Mouse (Mus musculus): ENCODE measurements around the gene Zfp622. TPM values are rescaled to one million over a fixed set of nuclear protein-coding genes. Genes with fewer than 3 reads are reported as not detected.

Zfp622 gene
- polyA plus RNA-seq, 1 experiment, result 89.1 TPM

DNA sequence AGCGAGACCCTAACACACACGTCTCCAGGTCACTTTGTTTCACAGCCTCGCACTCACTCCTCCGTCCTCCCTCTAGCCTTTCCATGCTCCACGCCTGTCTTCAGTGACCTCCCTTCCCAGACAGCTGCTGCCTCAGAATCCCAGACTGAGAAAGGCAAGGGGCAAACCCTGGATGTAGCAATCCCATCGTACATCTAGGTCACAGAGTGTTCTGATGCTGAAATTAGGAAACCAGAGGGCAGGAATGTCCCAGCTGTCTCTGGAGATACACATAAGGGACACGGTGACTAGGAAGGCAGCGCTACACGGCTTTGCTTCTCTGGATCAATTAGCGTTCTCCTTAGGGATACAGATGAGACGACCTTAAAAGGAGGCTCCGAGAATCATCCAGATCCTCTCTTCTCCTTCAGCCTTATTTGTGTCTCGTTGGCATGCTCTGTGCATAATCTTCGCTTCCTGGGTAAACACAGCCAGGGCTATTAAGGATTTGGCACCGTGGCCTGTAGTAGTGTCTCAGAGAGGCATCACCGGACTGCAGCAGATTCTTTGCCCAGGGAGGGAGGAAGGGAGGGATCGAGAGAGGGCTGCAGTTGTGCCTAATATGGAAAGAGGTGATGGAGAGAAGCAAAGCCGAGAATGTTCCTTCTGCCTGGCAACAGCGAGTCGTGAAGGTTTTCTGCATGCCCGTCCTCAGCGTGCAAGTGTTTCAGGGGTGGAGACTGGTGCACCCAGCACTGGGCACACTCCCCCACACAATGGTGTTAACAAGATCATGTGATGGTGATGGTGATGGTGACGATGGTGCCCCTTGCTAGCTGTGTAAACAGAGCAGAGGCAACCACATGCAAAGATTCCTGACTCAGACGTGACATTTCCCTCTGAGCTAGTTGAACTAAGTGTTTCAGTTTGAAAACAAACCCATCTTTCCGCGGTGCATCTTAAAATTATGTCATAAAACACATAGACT lies 35.6 kb upstream of the Zfp622 start:
- Histone ChIP-seq H3K36me3 (ENCODE audit: control insufficient read depth, insufficient read depth) (no peaks in the 10 kb centered on the region), H3K79me3 (ENCODE audit: low read depth) (peaks cover 2% of the 10 kb centered on the region), H3ac (ENCODE audit: control insufficient read depth, insufficient read length, low read depth) (no peak overlapping the region), H3K79me2 (ENCODE audit: control insufficient read depth, insufficient read depth) (peaks cover 27% of the 10 kb centered on the region), H3K4me3 (ENCODE audit: insufficient read depth, poor library complexity, severe bottlenecking) (no peak overlapping the region), H3K27me3 (ENCODE audit: control insufficient read depth, insufficient read depth, insufficient read length) (no peaks in the 10 kb centered on the region)
- TF ChIP-seq CTCF (IDR thresholded peaks at IDR 0.05; ENCODE audit: control insufficient read depth, insufficient read depth, insufficient read length), result no peak
- TF ChIP-seq CEBPB (IDR thresholded peaks at IDR 0.05; ENCODE audit: low read depth), result no peak
- TF ChIP-seq MAX (IDR thresholded peaks at IDR 0.05), result no peak
- no peak for TF ChIP-seq MYOD1 (IDR thresholded peaks at IDR 0.05; ENCODE audit: control insufficient read depth, insufficient read length, low read depth)
- TF ChIP-seq FOSL1 (IDR thresholded peaks at IDR 0.05; ENCODE audit: insufficient read depth, low read length, poor library complexity, severe bottlenecking), result no peak
- TF ChIP-seq MYOG (IDR thresholded peaks at IDR 0.05; ENCODE audit: control insufficient read depth, extremely low read depth, insufficient read length), result no peak
- no peak for TF ChIP-seq USF1 (IDR thresholded peaks at IDR 0.05; ENCODE audit: low read depth)

DNA sequence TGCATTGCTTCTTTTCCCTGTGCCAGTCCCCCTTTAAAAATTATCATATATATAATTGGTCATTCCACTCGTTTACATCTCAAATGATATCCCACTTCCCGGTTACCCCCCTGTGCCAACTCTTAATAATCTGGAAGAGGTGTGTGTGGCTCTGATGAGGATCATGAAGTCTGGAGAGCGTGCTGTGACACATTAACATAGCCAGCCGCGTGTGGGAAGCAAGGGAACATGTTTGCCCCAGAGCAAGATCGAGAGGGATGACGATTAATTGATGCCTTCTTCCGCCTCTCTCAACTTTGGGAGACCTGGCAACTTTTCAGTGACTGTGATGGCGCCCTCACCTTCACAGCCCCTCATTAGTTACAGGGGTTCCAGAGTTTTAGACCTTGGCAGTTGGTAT lies 34.5 kb upstream of the Zfp622 start:
- peaks cover 2% of the 10 kb centered on the region for H3K79me3 ChIP-seq (ENCODE audit: low read depth)
- no peaks in the 10 kb centered on the region for H3K36me3 ChIP-seq (ENCODE audit: control insufficient read depth, insufficient read depth)
- H3ac ChIP-seq (ENCODE audit: control insufficient read depth, insufficient read length, low read depth), result no peak overlapping the region
- no peak overlapping the region for H3K4me3 ChIP-seq (ENCODE audit: insufficient read depth, poor library complexity, severe bottlenecking)
- no peaks in the 10 kb centered on the region for H3K27me3 ChIP-seq (ENCODE audit: control insufficient read depth, insufficient read depth, insufficient read length)
- TF ChIP-seq USF1 (IDR thresholded peaks at IDR 0.05; ENCODE audit: low read depth), result no peak
- TF ChIP-seq MYOD1 (IDR thresholded peaks at IDR 0.05; ENCODE audit: control insufficient read depth, insufficient read length, low read depth), result no peak
- no peak for TF ChIP-seq CTCF (IDR thresholded peaks at IDR 0.05; ENCODE audit: control insufficient read depth, insufficient read depth, insufficient read length)
- TF ChIP-seq FOSL1 (IDR thresholded peaks at IDR 0.05; ENCODE audit: insufficient read depth, low read length, poor library complexity, severe bottlenecking), result no peak
- no peak for TF ChIP-seq MYOG (IDR thresholded peaks at IDR 0.05; ENCODE audit: control insufficient read depth, extremely low read depth, insufficient read length)
- TF ChIP-seq CEBPB (IDR thresholded peaks at IDR 0.05; ENCODE audit: low read depth), result no peak
- no peak for TF ChIP-seq MAX (IDR thresholded peaks at IDR 0.05)
- peaks cover 37% of the 10 kb centered on the region for H3K79me2 ChIP-seq (ENCODE audit: control insufficient read depth, insufficient read depth)

DNA sequence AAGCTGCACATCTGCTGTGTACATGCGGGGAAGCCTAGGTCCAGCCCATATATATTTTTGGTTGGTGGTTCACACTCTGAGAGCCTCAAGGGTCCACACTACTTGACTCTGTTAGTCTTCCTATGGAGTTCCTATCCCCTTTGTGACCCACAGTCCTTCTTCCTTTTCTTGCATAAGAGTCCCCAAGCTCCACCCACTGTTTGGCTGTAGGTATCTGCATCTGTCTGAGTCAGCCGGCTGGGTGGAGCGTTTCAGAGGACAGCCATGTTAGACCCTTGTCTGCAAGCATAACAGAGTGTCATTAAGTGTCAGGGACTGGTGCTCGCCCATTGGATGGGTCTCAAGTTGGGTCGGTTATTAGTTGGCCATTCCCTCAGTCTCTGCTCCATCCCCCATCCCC lies 33.6 kb upstream of the Zfp622 start:
- no peak for TF ChIP-seq CEBPB (IDR thresholded peaks at IDR 0.05; ENCODE audit: low read depth)
- no peak for TF ChIP-seq MYOD1 (IDR thresholded peaks at IDR 0.05; ENCODE audit: control insufficient read depth, insufficient read length, low read depth)
- TF ChIP-seq FOSL1 (IDR thresholded peaks at IDR 0.05; ENCODE audit: insufficient read depth, low read length, poor library complexity, severe bottlenecking), result no peak
- TF ChIP-seq MYOG (IDR thresholded peaks at IDR 0.05; ENCODE audit: control insufficient read depth, extremely low read depth, insufficient read length), result no peak
- no peak for TF ChIP-seq CTCF (IDR thresholded peaks at IDR 0.05; ENCODE audit: control insufficient read depth, insufficient read depth, insufficient read length)
- TF ChIP-seq MAX (IDR thresholded peaks at IDR 0.05), result no peak
- no peak for TF ChIP-seq USF1 (IDR thresholded peaks at IDR 0.05; ENCODE audit: low read depth)
- H3K4me3 ChIP-seq (ENCODE audit: insufficient read depth, poor library complexity, severe bottlenecking), result no peak overlapping the region

DNA sequence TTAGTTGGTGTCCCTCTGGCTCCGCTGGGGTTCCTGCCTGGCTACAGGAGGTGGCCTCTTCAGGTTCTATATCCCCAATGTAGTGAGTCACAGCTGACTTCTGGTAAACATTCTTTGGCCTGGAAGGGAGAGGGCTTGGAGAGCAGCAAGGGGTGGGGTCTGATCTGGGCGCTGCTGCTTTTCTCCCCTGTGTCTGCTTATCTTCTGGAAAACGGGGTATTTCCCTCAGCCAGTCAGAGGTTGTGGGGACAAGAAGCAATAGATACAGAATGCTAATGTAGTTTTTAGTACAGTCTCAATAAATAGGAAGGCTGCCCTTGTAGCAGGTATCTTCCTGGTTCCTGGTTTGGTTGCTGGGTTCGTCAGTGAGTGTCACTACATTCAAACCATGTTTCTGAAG lies 33.1 kb upstream of the Zfp622 start:
- no peaks in the 10 kb centered on the region for H3K79me3 ChIP-seq (ENCODE audit: low read depth)
- H3K27me3 ChIP-seq (ENCODE audit: control insufficient read depth, insufficient read depth, insufficient read length), result no peaks in the 10 kb centered on the region
- no peaks in the 10 kb centered on the region for H3K36me3 ChIP-seq (ENCODE audit: control insufficient read depth, insufficient read depth)
- no peak overlapping the region for H3K4me3 ChIP-seq (ENCODE audit: insufficient read depth, poor library complexity, severe bottlenecking)
- TF ChIP-seq USF1 (IDR thresholded peaks at IDR 0.05; ENCODE audit: low read depth), result no peak
- TF ChIP-seq CEBPB (IDR thresholded peaks at IDR 0.05; ENCODE audit: low read depth), result no peak
- TF ChIP-seq MAX (IDR thresholded peaks at IDR 0.05), result no peak
- TF ChIP-seq MYOD1 (IDR thresholded peaks at IDR 0.05; ENCODE audit: control insufficient read depth, insufficient read length, low read depth), result no peak
- no peak for TF ChIP-seq FOSL1 (IDR thresholded peaks at IDR 0.05; ENCODE audit: insufficient read depth, low read length, poor library complexity, severe bottlenecking)
- no peak for TF ChIP-seq CTCF (IDR thresholded peaks at IDR 0.05; ENCODE audit: control insufficient read depth, insufficient read depth, insufficient read length)
- TF ChIP-seq MYOG (IDR thresholded peaks at IDR 0.05; ENCODE audit: control insufficient read depth, extremely low read depth, insufficient read length), result no peak
- H3K79me2 ChIP-seq (ENCODE audit: control insufficient read depth, insufficient read depth), result peaks cover 51% of the 10 kb centered on the region
- no peak overlapping the region for H3ac ChIP-seq (ENCODE audit: control insufficient read depth, insufficient read length, low read depth)

More for the DNA sequence above, 33.6 kb upstream of the Zfp622 start:
- Histone ChIP-seq H3ac (ENCODE audit: control insufficient read depth, insufficient read length, low read depth) (no peak overlapping the region), H3K27me3 (ENCODE audit: control insufficient read depth, insufficient read depth, insufficient read length) (no peaks in the 10 kb centered on the region), H3K36me3 (ENCODE audit: control insufficient read depth, insufficient read depth) (no peaks in the 10 kb centered on the region), H3K79me2 (ENCODE audit: control insufficient read depth, insufficient read depth) (peaks cover 46% of the 10 kb centered on the region), H3K79me3 (ENCODE audit: low read depth) (no peaks in the 10 kb centered on the region)

DNA sequence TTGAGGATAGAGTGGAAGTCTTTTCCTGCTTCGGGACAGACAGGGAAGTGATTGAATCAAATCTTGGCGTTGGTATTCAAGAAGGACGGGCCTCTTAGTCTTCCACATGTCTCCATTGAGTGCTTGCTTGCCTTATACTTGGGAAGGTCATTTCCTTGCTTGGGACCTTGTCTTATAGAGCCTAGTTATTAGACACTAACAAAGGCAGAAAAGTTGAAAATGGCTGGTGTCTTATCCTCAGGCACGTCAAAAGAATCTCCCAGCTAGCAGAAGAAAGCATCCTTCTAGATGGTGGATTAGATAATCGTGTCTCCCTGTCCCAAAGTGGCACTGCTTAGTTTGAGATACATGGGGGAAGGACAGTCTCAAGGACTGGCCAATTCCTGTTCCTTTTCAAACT lies 28.2 kb upstream of the Zfp622 start:
- H3K27me3 ChIP-seq (ENCODE audit: control insufficient read depth, insufficient read depth, insufficient read length), result no peaks in the 10 kb centered on the region
- no peaks in the 10 kb centered on the region for H3K36me3 ChIP-seq (ENCODE audit: control insufficient read depth, insufficient read depth)
- no peak overlapping the region for H3ac ChIP-seq (ENCODE audit: control insufficient read depth, insufficient read length, low read depth)
- H3K79me2 ChIP-seq (ENCODE audit: control insufficient read depth, insufficient read depth), result peaks cover 46% of the 10 kb centered on the region
- no peak overlapping the region for H3K4me3 ChIP-seq (ENCODE audit: insufficient read depth, poor library complexity, severe bottlenecking)
- H3K79me3 ChIP-seq (ENCODE audit: low read depth), result no peaks in the 10 kb centered on the region
- TF ChIP-seq CTCF (IDR thresholded peaks at IDR 0.05; ENCODE audit: control insufficient read depth, insufficient read depth, insufficient read length) (no peak), FOSL1 (IDR thresholded peaks at IDR 0.05; ENCODE audit: insufficient read depth, low read length, poor library complexity, severe bottlenecking) (no peak), MYOG (IDR thresholded peaks at IDR 0.05; ENCODE audit: control insufficient read depth, extremely low read depth, insufficient read length) (no peak), MYOD1 (IDR thresholded peaks at IDR 0.05; ENCODE audit: control insufficient read depth, insufficient read length, low read depth) (no peak), MAX (IDR thresholded peaks at IDR 0.05) (no peak), USF1 (IDR thresholded peaks at IDR 0.05; ENCODE audit: low read depth) (no peak), CEBPB (IDR thresholded peaks at IDR 0.05; ENCODE audit: low read depth) (no peak)
